Mouse (Mus musculus): ENCODE measurements around the gene Ppp3cb.
A peak's percentile ranks its signal among the peaks of the same experiment; 100 is the strongest.

Ppp3cb gene

GRCm38 (mm10) chr14:20480195-20480579 is 66.2 kb downstream of the Ppp3cb start:
- no peak for DNase-seq (ENCODE audit: low spot score in 2 of 2)

GRCm38 (mm10) chr14:20479291-20480194 is 66.8 kb downstream of the Ppp3cb start, which contains the start of gene Anxa7:
Anxa7 (minus strand) TSS chr14:20480133.
- DNase-seq (ENCODE audit: low spot score in 2 of 2), result peak; percentile 84 to 90

- peak in 1 of 2 experiments; percentile 56 for DNase-seq (ENCODE audit: low spot score in 2 of 2)
These were observed 67.6 kb downstream of the Ppp3cb start for GRCm38 (mm10) chr14:20478801-20479200.

GRCm38 (mm10) chr14:20478385-20478784 is 68.0 kb downstream of the Ppp3cb start:
- no peak for DNase-seq (ENCODE audit: low spot score in 2 of 2)

- no peak for DNase-seq (ENCODE audit: low spot score in 2 of 2)
These were observed 68.9 kb downstream of the Ppp3cb start for GRCm38 (mm10) chr14:20477261-20478025.

- no peak for DNase-seq (ENCODE audit: low spot score in 2 of 2)
These were observed 86.2 kb downstream of the Ppp3cb start for GRCm38 (mm10) chr14:20460216-20460615.

- DNase-seq (ENCODE audit: low spot score in 2 of 2), result no peak
These were observed 88.0 kb downstream of the Ppp3cb start for GRCm38 (mm10) chr14:20458378-20458777.

GRCm38 (mm10) chr14:20452929-20453328 is 93.4 kb downstream of the Ppp3cb start:
- no peak for DNase-seq (ENCODE audit: low spot score in 2 of 2)

- DNase-seq (ENCODE audit: low spot score in 2 of 2), result peak; percentile 44 to 50
These were observed 94.5 kb downstream of the Ppp3cb start, which contains the start of gene Cfap70 for GRCm38 (mm10) chr14:20451765-20452331. Cfap70 (minus strand) TSS chr14:20452226.

GRCm38 (mm10) chr14:20451302-20451701 is 95.1 kb downstream of the Ppp3cb start:
- DNase-seq (ENCODE audit: low spot score in 2 of 2), result no peak

Measured in urinary bladder, adult 18-20 months (tissue).